Mouse (Mus musculus) heart, adult 18-20 months (tissue): Measurements from ENCODE around the gene 1700015G11Rik. TPM values are rescaled to one million over a fixed set of nuclear protein-coding genes. Genes with fewer than 3 reads are reported as not detected.

ENCODE experiments used
- DNase-seq, 2 experiments: peaks; one replicate each; pipeline ENCODE4 v3.0.0; 2021 to 2022; ENCODE audit warnings: mixed read lengths in 1 of 2
- total RNA-seq, 2 experiments: library from RNA; stranded (reverse); gene quantifications; 2 replicates each; pipeline ENCODE4 v1.2.3; 2021

1700015G11Rik gene
- total RNA-seq, 2 experiments from 2014 or later = not detected

GRCm38 (mm10) chr7:51967581-51967980 lies 47.9 kb downstream of the 1700015G11Rik start:
- DNase-seq = no peak

- DNase-seq = no peak
These were observed 50.8 kb downstream of the 1700015G11Rik start for GRCm38 (mm10) chr7:51964681-51965080.

- no peak for DNase-seq
These were observed 53.1 kb downstream of the 1700015G11Rik start for GRCm38 (mm10) chr7:51962219-51962952.

Other genes starting within 250 kb of the 1700015G11Rik start
- 1 to 10 TPM; 3.7 to 4.2 TPM for gene Gas2, start 153.7 kb downstream of the 1700015G11Rik start, total RNA-seq
- 1 to 10 TPM; 1.3 to 1.5 TPM for gene Fancf, start 153.5 kb downstream of the 1700015G11Rik start, total RNA-seq
- gene Svip, start 9.7 kb downstream of the 1700015G11Rik start, total RNA-seq = 10 to 100 TPM; 26.4 to 28.3 TPM